Mouse (Mus musculus): ENCODE results near the gene Spg7.

DNA sequence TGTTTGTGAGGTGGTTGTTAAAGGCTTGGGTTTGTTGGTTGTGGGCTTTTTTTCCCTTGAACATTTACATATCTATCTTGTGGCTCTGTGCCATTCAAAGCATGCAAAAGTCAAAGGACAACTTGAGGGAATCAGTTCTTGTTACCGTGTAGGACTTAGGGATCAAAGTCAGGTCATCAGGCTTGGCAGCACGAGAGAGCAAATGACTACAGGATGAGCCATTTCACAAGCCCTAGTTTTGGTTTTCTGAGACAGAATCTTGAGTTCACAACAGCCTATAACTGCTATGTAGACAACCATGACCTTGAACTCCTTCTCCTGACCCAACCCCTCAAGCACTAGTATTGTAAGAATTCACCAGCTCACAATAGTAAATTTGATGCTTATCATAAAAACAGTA is 24.4 kb upstream of the Spg7 start:
- TF ChIP-seq GATA1 (IDR thresholded peaks at IDR 0.05; ENCODE audit: borderline replicate concordance, low read length) (no peak), FLI1 (IDR thresholded peaks at IDR 0.05; ENCODE audit: low read length) (no peak)

Data from megakaryocyte, embryonic 14.5 days (primary cell).